Mouse (Mus musculus) liver, embryonic 18 days (tissue): ENCODE data around the gene Vps4a. TPM values are rescaled to one million over a fixed set of nuclear protein-coding genes. Genes with fewer than 3 reads are reported as not detected.

Source experiments
- polyA plus RNA-seq: library from polyadenylated mRNA; depleted of rRNA; stranded (reverse); fragments of >200 nt; gene quantifications from 2 replicates; pipeline ENCODE4 v1.2.3, GENCODE M21; 2012; rRNA removed

Gene Vps4a
- polyA plus RNA-seq: 12.3 and 12.4 TPM in 2 replicates

DNA sequence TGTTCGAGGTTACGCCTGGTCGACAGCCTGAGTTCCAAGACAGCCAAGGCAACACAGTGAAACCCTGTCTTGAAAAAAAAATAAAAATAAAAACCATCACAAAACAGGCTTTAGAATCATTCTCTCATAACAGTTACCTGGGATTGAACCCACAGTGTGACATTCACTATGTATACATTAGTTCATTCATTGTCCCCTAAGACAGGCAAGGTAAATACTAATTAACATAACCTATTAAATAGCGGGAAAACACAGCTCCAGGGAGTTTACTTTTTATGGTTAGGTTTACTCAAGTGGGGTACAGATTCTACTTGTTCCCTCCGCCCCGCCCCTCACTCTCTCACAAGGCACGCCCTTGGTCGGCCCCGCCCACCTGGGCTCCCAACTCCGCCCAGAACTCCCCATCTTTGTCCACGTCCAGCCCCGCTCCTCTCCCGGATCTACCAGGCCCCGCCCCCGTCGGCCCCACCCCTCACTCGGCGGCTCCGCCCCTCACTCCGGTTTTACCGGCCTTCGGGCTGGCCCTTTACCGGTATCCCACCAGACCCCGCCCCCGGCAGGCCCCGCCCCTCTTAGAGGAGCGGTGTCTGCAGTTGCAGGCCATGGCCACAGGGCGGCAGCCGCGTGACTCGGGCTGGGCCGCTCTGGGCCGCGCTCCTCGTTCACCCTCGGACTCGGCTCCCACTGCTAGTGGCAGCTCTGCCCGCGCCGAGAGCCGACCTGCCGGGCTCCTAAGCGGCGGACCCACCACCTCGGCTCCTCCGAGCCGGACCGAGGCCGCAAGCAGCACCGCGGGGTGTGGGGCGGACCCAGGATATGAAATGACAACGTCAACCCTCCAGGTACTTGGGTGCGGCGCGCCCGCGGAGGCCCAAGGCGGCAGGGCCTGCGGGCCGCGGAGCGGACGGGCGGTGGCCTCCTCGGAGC, at the start of gene Vps4a:
Vps4a (plus strand) TSS at position 573 of the 927 bp plus-strand sequence.

DNA sequence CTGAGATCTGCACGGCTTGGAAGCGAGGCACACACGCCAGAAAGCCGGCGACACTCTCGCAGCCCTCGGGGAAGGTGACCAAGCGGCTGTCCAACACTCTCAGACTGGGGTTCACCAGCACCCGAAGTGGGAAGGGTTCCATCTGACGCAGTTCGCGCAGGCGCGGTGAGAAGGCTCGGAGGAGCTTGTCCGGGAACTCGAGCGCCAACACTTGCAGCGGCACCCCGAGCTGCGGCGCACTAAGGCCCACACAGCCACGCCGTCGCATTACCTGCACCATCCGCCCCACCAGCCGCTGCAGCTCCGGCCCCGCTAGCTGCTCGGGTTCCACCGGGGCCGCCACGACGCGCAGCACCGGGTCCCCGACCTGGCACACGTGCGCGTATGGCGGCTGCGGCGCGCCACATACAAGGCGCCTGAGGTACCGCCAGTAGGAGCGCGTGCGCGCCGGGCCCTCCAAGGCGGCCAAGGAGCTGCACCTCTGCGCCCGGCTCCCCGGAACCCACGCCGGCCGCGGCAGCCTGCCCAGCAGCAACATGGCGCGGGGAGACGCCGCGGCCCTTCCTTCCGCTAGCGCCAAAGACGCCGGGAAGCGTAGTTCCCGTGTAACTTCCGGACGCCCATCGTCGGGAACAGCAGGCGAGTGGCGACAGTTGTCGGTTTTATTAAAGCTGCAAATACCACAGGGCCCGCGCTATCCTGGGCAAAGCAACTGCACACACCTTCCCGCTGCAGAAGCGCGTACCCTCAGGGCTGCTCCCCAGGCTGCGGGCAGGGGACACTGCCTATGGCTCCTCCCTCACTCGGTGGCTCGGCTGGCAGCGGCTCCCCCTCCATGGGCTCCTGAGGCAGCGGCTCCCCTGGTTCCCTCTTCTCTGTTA, 17.3 kb downstream of the Vps4a start, which contains the start of gene Pdf:
Pdf (minus strand) TSS at position 554 of the 881 bp plus-strand sequence.

GRCm38 (mm10) chr8:107056076-107056972, 25.3 kb downstream of the Vps4a start, which contains the start of the genes Cog8 and Nip7:
Gene Cog8, minus strand, starts transcription at chr8:107056689.
Gene Nip7, plus strand, starts transcription at chr8:107056877.

DNA sequence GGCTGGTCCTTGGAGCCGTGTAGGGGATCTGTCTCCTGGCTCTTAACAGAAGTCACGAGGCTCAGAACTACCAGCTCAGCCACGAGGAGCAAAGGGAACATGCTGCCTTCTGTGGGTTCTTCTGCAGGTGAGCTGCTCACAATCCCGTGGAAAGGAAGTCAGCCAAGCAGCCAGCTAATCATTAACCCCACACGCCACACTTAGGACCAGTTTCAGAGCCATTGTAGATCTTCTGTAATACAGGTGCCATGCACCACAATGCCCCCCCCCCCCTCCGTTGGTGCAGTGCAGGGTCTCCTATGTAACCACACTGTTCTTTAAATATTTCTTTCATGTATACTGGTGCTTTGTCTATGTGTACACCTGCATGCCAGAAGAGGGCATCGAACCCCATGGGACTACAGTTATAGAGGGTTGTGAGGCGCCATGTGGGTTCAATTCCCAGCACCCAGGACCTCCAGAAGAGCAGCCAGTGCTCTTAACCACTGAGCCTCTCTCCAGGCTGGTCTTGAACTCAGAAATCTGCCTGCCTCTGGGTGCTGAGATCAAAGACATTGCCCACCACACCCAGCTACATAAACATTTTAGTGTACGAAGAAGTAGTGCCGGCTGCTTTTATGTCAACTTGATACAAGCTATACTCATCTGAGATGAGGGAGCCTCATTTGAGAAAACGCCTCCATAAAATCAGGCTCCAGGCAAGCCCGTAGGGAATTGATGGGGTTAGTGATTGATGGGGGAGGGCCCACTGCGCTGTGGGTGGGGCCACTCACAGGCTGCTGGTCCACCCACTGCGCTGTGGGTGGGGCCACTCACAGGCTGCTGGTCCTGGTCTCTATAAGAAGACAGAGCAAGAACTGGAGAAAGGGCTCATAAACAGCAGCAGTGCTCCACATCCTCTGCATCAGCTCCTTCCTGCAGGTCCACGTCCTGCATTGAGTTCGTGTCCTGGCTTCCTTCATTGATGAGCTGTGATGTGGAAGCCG, 34.8 kb downstream of the Vps4a start, which contains the start of gene Tmed6:
Tmed6 (minus strand) TSS at position 134 of the 986 bp plus-strand sequence.

Other genes with a start within 250 kb of the Vps4a start
- 0.10 and 0.12 TPM in 2 replicates for gene Has3, start 161.0 kb upstream of the Vps4a start, polyA plus RNA-seq
- gene Utp4, start 137.6 kb upstream of the Vps4a start, polyA plus RNA-seq: 17.6 and 19.6 TPM in 2 replicates
- gene Sntb2, start 95.5 kb upstream of the Vps4a start, polyA plus RNA-seq: 1.1 and 1.2 TPM in 2 replicates
- gene Pdf, start 17.4 kb downstream of the Vps4a start, polyA plus RNA-seq: 10.5 and 11.7 TPM in 2 replicates
- 17.1 and 17.2 TPM in 2 replicates for gene Cog8, start 25.5 kb downstream of the Vps4a start, polyA plus RNA-seq
- 20.0 and 23.8 TPM in 2 replicates for gene Nip7, start 25.7 kb downstream of the Vps4a start, polyA plus RNA-seq
- gene Tmed6, start 34.4 kb downstream of the Vps4a start, polyA plus RNA-seq: 1.3 and 1.4 TPM in 2 replicates
- gene Terf2, start 65.3 kb downstream of the Vps4a start, polyA plus RNA-seq: 7.0 and 7.8 TPM in 2 replicates
- gene Cyb5b, start 119.4 kb downstream of the Vps4a start, polyA plus RNA-seq: 25.6 and 33.2 TPM in 2 replicates